Mouse (Mus musculus) neutrophil, adult 5-6 weeks (primary cell): ENCODE data around the gene Gm47429. TPM values are rescaled to one million over a fixed set of nuclear protein-coding genes. Genes with fewer than 3 reads are reported as not detected.
A peak's percentile ranks its signal among the peaks of the same experiment; 100 is the strongest.
"Not testable (repeated sequence)": the region's sequence is repeated elsewhere in the genome, so short reads cannot be mapped to it uniquely, and the experiment has no call there.

Experiments
- ATAC-seq: fragments of 151-379, 151-347 bp; 2 replicates; pipeline ENCODE4 v1.8.0; 2017; ENCODE audit warnings: mild to moderate bottlenecking, moderate TSS enrichment; ENCODE audit not compliant: insufficient number of reproducible peaks, poor library complexity, low FRiP score, severe bottlenecking; ENCODE audit errors: extremely low read depth
- total RNA-seq: library from RNA; stranded (forward); fragments of 200-1000 nt; gene quantifications from 2 replicates; pipeline ENCODE4 v1.2.3, GENCODE M21; 2017

The Gm47429 gene
- total RNA-seq = not detected in 2 replicates

DNA sequence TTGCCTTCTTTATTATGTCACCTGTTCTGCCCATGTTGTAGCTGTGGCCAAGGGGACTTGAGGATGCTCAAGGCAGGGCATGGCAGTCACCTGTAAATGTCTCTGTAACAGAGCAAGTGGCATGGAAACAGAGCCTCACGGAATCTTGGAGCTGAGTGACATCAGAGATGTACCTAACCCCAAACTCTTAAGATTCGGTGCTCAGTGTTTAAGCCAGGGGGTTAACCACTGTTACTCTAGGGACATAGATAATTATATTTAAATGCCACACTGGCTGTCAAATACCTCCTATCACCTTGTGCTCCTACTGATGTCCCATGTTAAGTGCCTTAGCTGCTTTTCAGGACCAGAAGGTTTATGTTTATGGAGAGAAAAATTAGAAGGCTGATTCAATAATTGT, at the start of gene Gm47429:
Gene Gm47429, minus strand, starts transcription at position 101 of the 400 bp plus-strand sequence.
- ATAC-seq = no peak

DNA sequence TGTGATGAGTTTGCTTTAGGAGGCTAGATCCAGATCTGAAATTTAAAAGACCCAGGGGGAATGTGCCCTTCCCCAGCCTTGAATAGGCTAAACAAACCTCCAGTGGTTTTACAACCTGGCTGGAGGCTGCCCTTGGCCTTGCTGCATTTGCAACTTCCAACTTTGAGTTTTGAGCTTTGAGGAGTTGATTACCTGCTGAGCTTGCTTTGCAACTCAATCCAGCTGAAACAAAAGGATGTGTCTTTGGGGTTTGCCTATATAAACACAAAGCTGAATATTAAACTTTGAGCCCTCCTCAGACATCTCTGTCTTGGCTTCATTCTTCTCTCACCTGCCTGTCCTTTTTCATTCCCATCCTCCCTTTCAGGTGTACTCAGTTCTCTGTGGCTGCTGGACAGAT, 44.8 kb upstream of the Gm47429 start:
- not testable (repeated sequence) for ATAC-seq

DNA sequence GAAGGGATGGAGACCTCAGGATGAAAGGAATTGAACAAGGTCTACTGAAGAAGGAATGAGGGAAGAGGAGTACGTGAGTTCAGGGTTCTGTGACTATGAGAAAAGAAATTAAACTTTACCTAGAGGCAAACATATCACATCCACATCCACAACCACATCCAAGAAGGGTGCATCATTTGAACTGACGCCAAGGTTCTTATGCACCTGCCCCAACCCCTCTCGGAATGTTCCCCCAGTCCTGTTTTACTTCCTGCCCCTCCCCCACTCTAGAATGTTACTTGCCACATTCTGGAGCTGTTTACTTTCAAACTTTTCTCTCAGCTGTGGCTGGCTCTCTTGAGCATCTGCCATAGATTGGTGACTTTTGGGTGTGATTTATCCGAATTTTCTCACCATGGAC, 23.3 kb upstream of the Gm47429 start, which contains the start of gene Nutm2:
Gene Nutm2, plus strand, starts transcription at position 301 of the 400 bp plus-strand sequence.
- no peak for ATAC-seq

DNA sequence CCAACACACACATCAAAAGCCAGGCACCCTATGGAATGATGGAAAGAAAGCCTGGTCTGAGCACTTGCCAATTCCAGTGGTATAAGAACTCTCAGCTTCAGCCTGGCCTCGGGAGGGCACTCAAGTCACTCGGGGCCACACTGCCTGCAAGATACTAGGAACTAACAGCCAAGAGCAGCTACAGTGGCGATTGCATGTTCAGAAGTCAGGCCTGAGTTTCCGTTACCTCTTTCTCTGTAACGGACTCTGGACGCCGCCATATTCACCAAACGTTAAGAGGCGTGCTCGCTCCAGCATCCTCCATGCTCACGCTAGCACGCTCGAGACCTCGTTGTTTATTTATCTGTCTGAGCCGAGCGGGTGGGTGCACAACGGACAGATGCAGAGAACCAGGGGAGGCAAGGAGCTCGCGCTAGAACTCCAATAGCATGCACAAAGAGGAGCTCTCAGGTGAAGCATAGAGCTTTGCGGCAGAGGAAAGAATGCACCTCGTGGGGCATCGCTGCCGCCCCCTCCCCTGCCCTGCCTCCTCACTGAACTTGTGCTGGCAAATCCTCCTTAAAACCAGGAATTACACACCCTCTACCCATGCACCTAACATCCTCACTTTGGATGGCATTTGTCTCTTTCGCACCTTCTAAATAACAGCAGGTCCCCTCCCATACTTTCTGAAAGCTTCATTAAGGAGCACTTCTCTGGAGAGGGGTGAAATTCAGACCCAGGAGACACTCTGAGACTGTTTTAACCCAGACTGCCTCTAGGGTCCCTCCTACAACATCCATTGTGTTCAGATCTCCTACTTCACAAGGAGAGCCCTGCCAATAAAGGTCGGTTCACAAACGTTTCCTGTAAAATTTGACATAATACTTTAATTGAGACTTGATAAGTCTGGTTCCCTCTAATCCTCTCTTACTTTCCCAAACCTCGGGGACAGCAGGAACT, 21.2 kb upstream of the Gm47429 start:
- ATAC-seq = no peak

DNA sequence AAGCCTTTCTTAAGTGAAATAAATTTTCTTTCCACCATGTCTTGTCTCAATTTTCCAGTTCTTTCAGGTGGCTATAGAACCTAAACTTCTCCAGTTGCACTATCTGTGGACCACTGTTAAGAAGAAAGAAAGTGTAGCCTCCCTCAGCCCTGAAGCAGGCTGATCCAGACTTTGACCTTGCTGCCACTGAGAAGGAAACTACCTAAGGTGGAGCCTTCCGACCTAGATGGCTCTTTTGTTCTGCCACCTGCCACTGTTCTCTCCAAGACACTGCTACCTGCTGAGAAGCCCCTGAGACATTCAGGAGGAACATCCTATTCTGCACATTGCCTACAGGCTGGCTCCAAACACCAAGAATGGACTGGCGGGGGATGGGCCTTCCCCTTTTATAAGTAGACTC, 16.7 kb upstream of the Gm47429 start:
- ATAC-seq = not testable (repeated sequence)

DNA sequence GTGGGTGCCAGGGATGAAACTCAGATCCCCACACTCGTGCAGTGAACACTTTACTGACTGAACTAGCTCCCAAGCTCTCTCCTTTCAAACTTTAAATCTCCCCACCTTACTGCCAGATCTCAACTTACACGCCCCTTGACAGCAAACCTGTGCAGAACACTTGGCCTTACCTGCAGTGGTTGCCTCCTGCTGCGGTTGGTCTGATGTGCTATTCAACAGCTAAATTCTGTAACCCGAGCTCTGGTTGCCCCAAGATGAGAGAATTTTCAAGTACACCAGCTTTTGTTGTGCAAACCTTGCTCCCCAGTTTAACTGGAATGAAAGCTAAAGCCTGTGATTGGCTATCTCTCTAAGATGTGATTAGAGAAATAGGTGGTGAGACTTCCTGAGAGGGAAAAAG, 9.7 kb upstream of the Gm47429 start:
- no peak for ATAC-seq

DNA sequence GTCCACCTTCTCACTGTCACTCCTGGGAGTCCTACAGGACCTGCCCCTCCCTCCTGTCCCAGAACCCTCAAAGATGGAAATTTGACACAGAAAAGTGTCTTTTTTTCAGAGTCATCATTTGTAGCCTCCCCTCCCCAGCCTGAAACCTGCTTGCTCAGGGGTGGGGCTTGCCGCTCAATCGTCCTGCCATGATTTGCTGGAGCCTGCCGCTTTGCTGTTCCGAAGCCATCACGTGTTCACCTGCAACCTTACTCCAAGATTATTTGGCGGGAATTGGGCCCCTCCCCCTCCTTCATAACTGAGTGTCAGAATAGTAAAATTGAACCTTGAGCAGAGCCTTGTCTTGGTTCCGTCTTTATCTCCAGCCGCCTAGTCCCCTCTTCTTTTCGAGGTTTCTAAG, 8.6 kb upstream of the Gm47429 start:
- not testable (repeated sequence) for ATAC-seq

DNA sequence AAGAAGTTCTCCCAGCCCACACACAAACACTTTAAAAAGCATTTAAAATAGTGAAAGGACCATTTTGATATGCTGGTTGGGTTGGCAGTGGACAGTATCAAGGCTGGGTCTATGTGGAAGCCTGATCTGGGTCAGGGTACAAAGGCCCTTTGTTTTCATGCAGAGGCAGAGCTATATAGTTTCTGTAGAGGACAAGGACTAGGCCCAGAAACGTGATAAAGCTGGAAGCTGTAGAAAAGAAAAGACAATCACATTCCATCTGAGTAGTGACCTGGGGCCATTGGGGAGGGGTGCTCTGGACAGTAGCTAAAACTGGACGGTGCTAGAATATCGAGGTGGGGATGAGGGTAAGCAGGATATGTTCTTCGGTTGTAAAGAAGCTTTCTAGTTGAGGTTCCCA, 1.5 kb upstream of the Gm47429 start:
- ATAC-seq = no peak

DNA sequence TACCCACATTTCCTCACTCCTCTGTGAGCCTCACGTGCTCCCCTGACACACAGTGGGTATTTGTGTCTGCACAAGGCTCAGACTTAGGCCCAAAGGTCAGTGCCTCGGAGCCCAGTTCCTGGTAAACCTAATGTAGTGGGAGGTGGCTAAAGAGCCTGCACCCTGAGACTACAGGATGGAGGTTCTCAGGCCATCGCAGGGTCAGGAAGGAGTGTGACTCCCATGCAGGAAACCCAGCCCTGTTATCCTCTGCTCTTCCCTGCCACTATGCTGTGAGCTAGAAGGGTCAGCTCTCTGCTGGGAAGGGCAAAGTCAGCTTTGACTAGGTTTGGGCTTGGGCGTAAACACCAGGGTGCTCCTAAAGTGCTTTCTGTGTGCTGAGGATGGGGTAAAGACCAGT, 17.0 kb downstream of the Gm47429 start:
- ATAC-seq = no peak

DNA sequence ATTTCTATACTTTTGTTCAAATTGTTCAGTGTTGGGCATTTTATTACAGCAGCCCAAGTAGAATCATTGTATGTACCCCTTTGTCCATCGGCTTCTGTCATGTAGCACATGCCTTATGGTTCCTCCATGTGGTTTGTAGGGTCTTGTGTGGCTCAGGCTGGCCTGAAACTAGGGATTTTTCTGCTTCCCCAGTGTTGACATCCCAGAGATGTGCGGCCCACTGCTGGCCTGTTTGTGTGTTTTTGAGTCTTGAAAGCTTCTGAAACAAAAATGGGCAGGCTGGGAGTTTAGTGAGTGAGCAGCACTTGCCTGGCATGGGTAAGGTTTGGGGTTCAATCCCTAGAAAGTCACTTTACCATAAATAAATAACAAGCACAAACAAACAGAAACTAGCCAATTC, 19.2 kb downstream of the Gm47429 start:
- ATAC-seq = no peak

DNA sequence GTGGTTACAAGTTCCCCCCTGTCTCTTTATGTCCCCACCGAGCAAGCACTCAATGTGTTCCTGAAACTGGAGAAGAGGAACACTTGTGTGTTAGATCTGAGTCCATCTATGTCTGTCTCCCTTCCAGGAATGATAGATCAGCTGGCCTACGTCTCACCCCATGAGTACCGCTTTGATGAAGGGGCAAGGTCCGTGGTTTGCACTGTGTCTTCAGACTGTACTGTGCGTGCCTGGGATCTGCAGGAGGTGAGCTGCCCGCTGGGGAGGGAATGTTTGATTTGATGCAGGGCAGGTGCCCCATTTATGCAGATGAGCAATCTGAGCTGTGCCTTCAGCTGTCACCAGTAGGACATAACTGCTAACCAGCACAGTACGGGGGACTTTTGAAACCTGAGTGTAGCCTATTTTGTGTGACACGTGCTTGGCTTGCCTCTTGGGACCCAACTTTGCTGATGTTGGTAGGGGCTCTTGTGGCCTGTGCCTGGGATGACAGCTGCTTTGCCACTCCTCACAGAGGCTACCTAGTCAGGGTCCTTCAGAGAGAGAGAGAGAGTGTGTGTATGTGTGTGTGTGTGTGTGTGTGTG, 20.0 kb downstream of the Gm47429 start:
- ATAC-seq = no peak

DNA sequence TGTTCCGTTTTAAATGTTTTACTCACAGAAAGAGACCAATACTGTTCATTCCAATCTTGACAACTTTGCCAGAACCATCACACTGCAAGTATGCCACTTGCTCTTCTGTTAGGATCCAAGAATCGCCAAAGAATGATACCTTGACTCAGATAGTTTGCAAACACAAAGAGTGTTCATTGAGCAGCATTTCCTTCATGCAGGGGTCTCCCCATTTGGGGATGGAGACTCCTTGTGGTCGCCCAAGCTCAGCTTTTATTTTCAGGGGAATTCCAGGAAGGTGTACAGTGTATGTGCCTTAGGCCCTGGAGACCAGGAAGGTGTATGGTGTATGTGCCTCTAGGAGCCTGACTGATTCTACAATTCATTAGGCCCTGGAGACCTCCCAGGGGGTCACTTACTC, 25.3 kb downstream of the Gm47429 start:
- ATAC-seq = no peak

DNA sequence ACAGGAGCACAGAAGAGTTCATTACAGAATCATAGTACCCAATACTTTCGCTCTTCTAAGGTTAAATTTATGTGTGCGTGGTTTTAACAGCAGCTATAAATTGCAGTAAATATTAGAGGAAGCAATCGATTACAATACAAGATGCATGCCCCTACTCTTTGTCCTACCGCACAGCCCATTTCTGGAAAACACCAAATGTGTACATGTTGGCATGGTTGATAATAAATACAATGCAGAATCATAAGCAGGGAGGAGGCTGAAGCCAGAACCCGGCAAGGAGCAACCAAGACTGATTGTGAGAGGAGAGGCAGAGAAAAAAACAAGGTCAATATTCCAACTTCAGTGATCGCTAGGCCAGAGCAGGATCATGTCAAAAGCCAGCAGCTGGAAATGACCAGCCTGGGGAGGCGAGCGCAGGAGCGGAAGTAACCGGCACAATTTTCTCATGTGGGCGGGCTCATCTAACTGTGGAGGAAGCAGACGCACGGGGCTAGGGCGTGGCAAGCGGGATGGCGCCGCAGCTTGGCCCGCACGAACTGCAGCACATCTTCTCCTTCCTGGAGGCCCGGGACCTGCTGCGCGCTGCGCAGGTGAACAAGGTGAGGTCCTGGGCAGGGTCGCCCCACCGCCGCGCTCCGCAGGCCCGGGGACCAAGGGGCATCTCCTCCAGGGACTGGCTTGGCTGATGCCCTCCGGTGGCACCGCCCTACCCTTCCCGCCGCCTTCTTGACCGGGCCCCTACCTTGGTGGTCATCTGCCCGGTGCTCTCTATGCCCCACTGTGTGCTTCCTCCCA, 26.1 kb downstream of the Gm47429 start, which contains the start of gene Fbxw17:
Gene Fbxw17, plus strand, starts transcription at position 476 of the 795 bp plus-strand sequence.
- ATAC-seq = peak; percentile 69; the same call in 1 of the 2 replicates

Other genes with a start within 250 kb of the Gm47429 start
- gene Gm906, start 193.6 kb downstream of the Gm47429 start, total RNA-seq = not detected in 2 replicates
- gene Fbxw17, start 26.0 kb downstream of the Gm47429 start, total RNA-seq = 8.5 and 13.8 TPM in 2 replicates
- gene Nutm2, start 23.4 kb upstream of the Gm47429 start, total RNA-seq = not detected in 2 replicates
- gene Gm904, start 199.3 kb upstream of the Gm47429 start, total RNA-seq = not detected in 2 replicates